In genomic region chr16:25058812-25059501, GRCm38 (mm10) we compare ENCODE assay signal across 8 mouse cellular contexts.
A peak's percentile ranks its signal among the peaks of the same experiment; 100 is the strongest.
DNase-seq lines count a peak whose midpoint lies in the region; ATAC-seq and TF ChIP-seq lines count a peak whose summit lies in the region.

No protein-coding gene starts in this region.

- peak overlapping the region; percentile 67 for H3K9ac ChIP-seq in forebrain, postnatal 0 days
- peak overlapping the region; percentile 68 for H3K9ac ChIP-seq in neural tube, embryonic 15.5 days (replicated peaks)

- peaks cover 14% of the 10 kb centered on the region for H3K4me1 ChIP-seq in forebrain, postnatal 0 days (ENCODE audit: insufficient read depth)
- peaks cover 22% of the 10 kb centered on the region for H3K4me1 ChIP-seq in neural tube, embryonic 15.5 days

- ATAC-seq in forebrain, postnatal 0 days = peak; percentile 91
- peak; percentile 95 for ATAC-seq in neural tube, embryonic 15.5 days (ENCODE audit: low FRiP score)

- H3K36me3 ChIP-seq in forebrain, postnatal 0 days (ENCODE audit: insufficient read depth) = no peaks in the 10 kb centered on the region
- H3K36me3 ChIP-seq in neural tube, embryonic 15.5 days = no peaks in the 10 kb centered on the region

- H3K4me2 ChIP-seq in forebrain, postnatal 0 days (ENCODE audit: low read depth) = peak overlapping the region; percentile 88
- H3K4me2 ChIP-seq in neural tube, embryonic 15.5 days = peak overlapping the region; percentile 73

- intact Hi-C loops in heart, postnatal 36 days (cut with DNase I) = loop anchor here (2.0 kb wide), 1 partner anchor 666 kb away; the partner anchor contains the start of gene Lpp

- DNase-seq in ES-CJ7 (ENCODE audit: low read depth, low spot score) = peak; percentile 87
- peak; percentile 98 for DNase-seq in cerebellum, adult 11-12 months
- peak; percentile 97 for DNase-seq in forebrain, postnatal 0 days
- DNase-seq in heart, postnatal 36 days = peak; percentile 98 to 99
- peak; percentile 90 to 98 for DNase-seq in layer of hippocampus, adult 18-20 months (ENCODE audit: low spot score in 2 of 2)
- DNase-seq in lung, adult 18-20 months = peak; percentile 97 to 99
- DNase-seq in testis, postnatal 10 days (ENCODE audit: low spot score) = peak; percentile 94

- under 1% methylated on average over 36 of the region's 36 CpGs for WGBS in forebrain, postnatal 0 days
- under 1% methylated on average over 36 of the region's 36 CpGs for WGBS in neural tube, embryonic 15.5 days

- H3K27ac ChIP-seq in forebrain, postnatal 0 days (ENCODE audit: low read depth, low read length) = peak overlapping the region; percentile 99
- peak overlapping the region; percentile 94 for H3K27ac ChIP-seq in neural tube, embryonic 15.5 days (replicated peaks)

- H3K9me3 ChIP-seq in forebrain, postnatal 0 days (ENCODE audit: low read length) = no peaks in the 10 kb centered on the region
- no peaks in the 10 kb centered on the region for H3K9me3 ChIP-seq in neural tube, embryonic 15.5 days (replicated peaks)

- H3K4me3 ChIP-seq in forebrain, postnatal 0 days (ENCODE audit: low read depth, low read length) = peak overlapping the region; percentile 52
- peak overlapping the region; percentile 58 for H3K4me3 ChIP-seq in neural tube, embryonic 15.5 days (replicated peaks)

- no peak for TF ChIP-seq CTCF in forebrain, postnatal 0 days (IDR thresholded peaks at IDR 0.05; ENCODE audit: low read depth)

- H3K27me3 ChIP-seq in forebrain, postnatal 0 days (ENCODE audit: insufficient read depth, low read length) = no peaks in the 10 kb centered on the region
- H3K27me3 ChIP-seq in neural tube, embryonic 15.5 days (replicated peaks) = no peaks in the 10 kb centered on the region

Comparison
In these comparisons a context has a peak if more than half of its experiments do, and no peak if none do; other contexts are left out.
1. Peak in every context shown above with its lines: DNase-seq, ATAC-seq, H3K4me3 ChIP-seq and H3K27ac ChIP-seq.